Mouse (Mus musculus): ENCODE measurements at regions not wholly inside any gene's neighbourhood (a gene's known extent, or its start where the extent isn't known, plus 50 kb on each side); places are given as distances from the start of the nearest gene placed in this dataset.

- no peak for TF ChIP-seq CTCF (conservative IDR thresholded peaks at IDR 0.05; ENCODE audit: insufficient read depth, insufficient read length, low read depth, low read length)
- no peak for TF ChIP-seq POLR2A (IDR thresholded peaks at IDR 0.05; ENCODE audit: low read depth, low read length)
These were observed 133.5 kb upstream of the Tbl1xr1 start for GRCm38 (mm10) chr3:21942912-21943311.

All from kidney, adult 2 months (tissue).